Mouse (Mus musculus): ENCODE measurements around the gene Atp1a4.

The Atp1a4 gene

GRCm38 (mm10) chr1:172221297-172222063 is 36.7 kb downstream of the Atp1a4 start:
- intact Hi-C loops (cut with DNase I), result no loop called here

- intact Hi-C loops (cut with DNase I), result no loop called here
Measured at GRCm38 (mm10) chr1:172220414-172220813, 37.8 kb downstream of the Atp1a4 start.

GRCm38 (mm10) chr1:172219451-172220406 is 38.5 kb downstream of the Atp1a4 start, which contains the start of gene Casq1:
Gene Casq1 (minus strand): TSS chr1:172219868.
- intact Hi-C loops (cut with DNase I), result loop anchor here (5.0 kb wide), 1 partner anchor 83 kb away; no protein-coding TSS in a partner anchor

GRCm38 (mm10) chr1:172218164-172218910 is 39.9 kb downstream of the Atp1a4 start:
- intact Hi-C loops (cut with DNase I), result loop anchor here (5.0 kb wide), 1 partner anchor 84 kb away; no protein-coding TSS in a partner anchor

- intact Hi-C loops (cut with DNase I), result loop anchor here (5.0 kb wide), 1 partner anchor 85 kb away; no protein-coding TSS in a partner anchor
Measured at GRCm38 (mm10) chr1:172217148-172217547, 41.1 kb downstream of the Atp1a4 start.

- intact Hi-C loops (cut with DNase I), result loop anchor here (5.0 kb wide), 1 partner anchor 88 kb away; no protein-coding TSS in a partner anchor
Measured at GRCm38 (mm10) chr1:172214748-172215147, 43.5 kb downstream of the Atp1a4 start.

GRCm38 (mm10) chr1:172213771-172214170 is 44.4 kb downstream of the Atp1a4 start:
- intact Hi-C loops (cut with DNase I), result no loop called here

- intact Hi-C loops (cut with DNase I), result no loop called here
Measured at GRCm38 (mm10) chr1:172212776-172213175, 45.4 kb downstream of the Atp1a4 start.

- intact Hi-C loops (cut with DNase I), result loop anchor here (5.0 kb wide), 1 partner anchor 55 kb away; no protein-coding TSS in a partner anchor
Measured at GRCm38 (mm10) chr1:172207111-172207584, 51.1 kb downstream of the Atp1a4 start.

- intact Hi-C loops (cut with DNase I), result loop anchor here (5.0 kb wide), 1 partner anchor 54 kb away; no protein-coding TSS in a partner anchor
Measured at GRCm38 (mm10) chr1:172206141-172206917, 51.9 kb downstream of the Atp1a4 start, which contains the start of gene Pea15a. Gene Pea15a (minus strand): TSS chr1:172206804.

- intact Hi-C loops (cut with DNase I), result loop anchor here (5.0 kb wide), 1 partner anchor 53 kb away; no protein-coding TSS in a partner anchor
Measured at GRCm38 (mm10) chr1:172205741-172206087, 52.5 kb downstream of the Atp1a4 start.

- intact Hi-C loops (cut with DNase I), result loop anchor here (5.0 kb wide), 1 partner anchor 53 kb away; no protein-coding TSS in a partner anchor
Measured at GRCm38 (mm10) chr1:172204814-172205740, 53.1 kb downstream of the Atp1a4 start.

GRCm38 (mm10) chr1:172204033-172204813 is 54.0 kb downstream of the Atp1a4 start:
- intact Hi-C loops (cut with DNase I), result no loop called here

GRCm38 (mm10) chr1:172203566-172203965 is 54.6 kb downstream of the Atp1a4 start:
- intact Hi-C loops (cut with DNase I), result no loop called here

GRCm38 (mm10) chr1:172202894-172203522 is 55.2 kb downstream of the Atp1a4 start:
- intact Hi-C loops (cut with DNase I), result no loop called here

GRCm38 (mm10) chr1:172201967-172202880 is 56.0 kb downstream of the Atp1a4 start:
- intact Hi-C loops (cut with DNase I), result no loop called here
